Mouse (Mus musculus): ENCODE data around the gene Kif17.

DNA sequence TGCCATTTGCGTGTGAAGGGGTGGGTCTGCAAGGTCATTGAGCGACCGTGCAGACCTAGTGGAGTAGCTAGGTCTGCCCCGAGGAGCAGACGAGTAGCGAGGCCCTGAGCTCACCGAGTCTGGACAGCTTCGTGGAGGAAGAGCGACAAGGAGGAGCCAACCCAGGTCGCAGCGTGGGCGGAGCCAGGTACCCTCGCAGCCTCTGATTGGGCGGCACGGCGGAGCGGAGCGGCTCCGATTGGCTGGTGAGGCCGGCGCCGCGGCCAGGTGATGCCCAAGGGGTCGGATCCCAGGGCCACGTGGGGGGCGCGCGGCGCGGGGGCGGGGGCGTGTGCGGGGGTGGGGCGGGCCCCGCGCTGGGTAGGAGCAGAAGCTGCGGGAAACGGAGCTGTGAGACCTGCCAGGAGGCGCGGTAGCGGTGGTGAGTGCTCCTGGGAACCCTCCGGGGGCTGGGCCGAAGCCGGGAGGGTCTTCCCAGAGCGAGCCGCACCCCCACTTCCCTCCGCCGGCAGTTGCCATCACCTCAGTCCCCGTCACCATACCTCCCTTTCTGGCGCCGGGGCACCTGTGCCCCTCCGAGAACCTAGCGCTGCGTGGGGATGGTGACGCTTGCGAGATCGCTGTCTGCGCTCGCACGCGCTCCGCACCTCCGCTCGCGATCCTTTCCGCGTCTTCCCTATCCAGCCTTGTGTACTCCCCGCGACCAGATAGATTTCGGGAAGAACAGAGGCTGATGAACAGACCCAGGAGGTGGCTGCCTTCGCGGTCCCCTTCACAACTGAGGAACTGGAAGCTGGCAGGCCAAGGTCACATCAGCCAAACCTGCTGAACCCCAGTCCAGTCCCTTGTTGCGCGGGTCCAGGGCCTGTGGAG lies at the start of gene Kif17, which contains the start of gene Sh2d5:
- TF ChIP-seq MAFK (IDR thresholded peaks at IDR 0.05; ENCODE audit: insufficient read depth, low read depth, low read length) (no peak), ZC3H11A (IDR thresholded peaks at IDR 0.05; ENCODE audit: borderline replicate concordance, low read depth, low read length) (no peak)
